Mouse (Mus musculus) kidney, adult 2 months (tissue): ENCODE measurements at regions not wholly inside any gene's neighbourhood (a gene's known extent, or its start where the extent isn't known, plus 50 kb on each side); places are given as distances from the start of the nearest gene placed in this dataset.

ENCODE experiments used
- CTCF ChIP-seq: fragments of 200-500 bp; conservative IDR thresholded peaks from 2 replicates; pipeline ENCODE4 v1.5.1; 2011; ENCODE audit warnings: low read depth, mild to moderate bottlenecking, control low read depth, low read length, moderate library complexity, mixed read lengths; ENCODE audit not compliant: insufficient read depth, insufficient read length
- POLR2A ChIP-seq: fragments of 200-500 bp; IDR thresholded peaks from one replicate; pipeline ENCODE4 v1.6.1; 2011; ENCODE audit warnings: low read depth, low read length, control low read depth

- TF ChIP-seq POLR2A (no peak), CTCF (no peak)
These were observed 52.2 kb upstream of the Glce start for GRCm38 (mm10) chr9:62174651-62175050.
